Mouse (Mus musculus): Measurements from ENCODE around the gene Limk1. TPM values are rescaled to one million over a fixed set of nuclear protein-coding genes. Genes with fewer than 3 reads are reported as not detected.
"Not testable (repeated sequence)": the region's sequence is repeated elsewhere in the genome, so short reads cannot be mapped to it uniquely, and the experiment has no call there.

Gene Limk1
- polyA plus RNA-seq, 1 experiment = 46.2 TPM

DNA sequence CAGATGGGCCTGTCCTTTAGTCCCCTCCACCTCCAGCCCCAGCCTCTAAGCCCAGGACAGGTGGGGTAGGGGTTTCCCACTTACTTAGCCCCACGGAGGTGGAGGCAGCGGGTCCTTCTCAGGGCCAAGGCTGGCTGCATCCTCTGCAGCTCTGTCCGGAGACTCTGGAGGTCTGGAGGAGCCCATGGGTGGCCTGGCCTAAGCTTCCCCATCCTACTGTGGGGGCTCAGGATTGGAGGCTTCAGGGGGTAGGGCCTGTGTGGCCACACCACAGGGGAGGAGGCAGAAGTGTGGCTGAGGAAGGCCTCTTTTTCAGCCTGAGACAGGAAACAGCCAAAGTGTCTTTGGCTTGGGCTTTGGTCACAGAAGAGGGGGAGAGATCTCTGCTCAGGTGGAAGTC, 10.4 kb downstream of the Limk1 start:
- no peak for DNase-seq (ENCODE audit: extremely low spot score in 1 of 2, low spot score in 1 of 2)

- DNase-seq (ENCODE audit: extremely low spot score in 1 of 2, low spot score in 1 of 2) = no peak
These were observed 10.9 kb downstream of the Limk1 start for GRCm38 (mm10) chr5:134677491-134677890.

- DNase-seq (ENCODE audit: extremely low spot score in 1 of 2, low spot score in 1 of 2) = peak in 1 of 2 experiments; percentile 58
These were observed 12.2 kb downstream of the Limk1 start for GRCm38 (mm10) chr5:134675956-134676759.

- DNase-seq (ENCODE audit: extremely low spot score in 1 of 2, low spot score in 1 of 2) = no peak
These were observed 13.4 kb downstream of the Limk1 start for GRCm38 (mm10) chr5:134674977-134675376.

DNA sequence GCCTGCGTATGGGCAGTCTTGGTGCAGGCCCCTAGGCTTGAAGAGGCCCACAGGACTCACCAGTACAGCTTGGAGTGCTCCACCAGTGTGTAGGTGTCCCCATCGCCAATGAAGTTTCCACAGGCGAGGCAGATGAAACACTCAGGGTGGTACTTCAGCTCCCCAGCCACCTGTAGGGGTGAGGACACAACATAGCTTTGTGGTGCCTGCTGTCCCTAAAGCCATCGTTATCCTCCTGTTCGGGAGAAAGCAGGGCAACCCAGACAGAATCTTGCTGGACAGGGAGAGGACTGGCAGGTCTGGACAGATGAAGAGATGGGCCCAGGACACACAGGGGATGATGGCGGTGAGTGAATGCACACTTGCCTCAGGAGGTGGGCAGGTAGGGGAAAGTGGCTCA, 15.8 kb downstream of the Limk1 start:
- DNase-seq (ENCODE audit: extremely low spot score in 1 of 2, low spot score in 1 of 2) = no peak

DNA sequence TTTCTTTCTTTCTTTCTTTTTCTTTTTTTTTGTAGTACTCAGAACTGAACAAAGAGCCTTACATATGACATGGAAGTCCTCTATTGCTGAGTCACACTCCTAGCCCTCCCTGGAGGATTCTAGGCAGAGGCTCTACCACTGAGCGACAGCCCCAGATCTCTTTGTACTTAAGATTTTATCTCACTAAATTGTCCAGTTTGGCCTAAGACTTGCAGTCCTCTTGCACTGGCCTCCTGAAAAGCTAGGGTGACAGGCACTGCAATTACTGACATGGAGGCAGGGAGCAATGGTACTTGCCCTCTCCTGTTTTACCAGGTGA, 16.2 kb downstream of the Limk1 start:
- no peak for DNase-seq (ENCODE audit: extremely low spot score in 1 of 2, low spot score in 1 of 2)

GRCm38 (mm10) chr5:134671335-134672197, 16.8 kb downstream of the Limk1 start:
- DNase-seq (ENCODE audit: extremely low spot score in 1 of 2, low spot score in 1 of 2) = no peak

DNA sequence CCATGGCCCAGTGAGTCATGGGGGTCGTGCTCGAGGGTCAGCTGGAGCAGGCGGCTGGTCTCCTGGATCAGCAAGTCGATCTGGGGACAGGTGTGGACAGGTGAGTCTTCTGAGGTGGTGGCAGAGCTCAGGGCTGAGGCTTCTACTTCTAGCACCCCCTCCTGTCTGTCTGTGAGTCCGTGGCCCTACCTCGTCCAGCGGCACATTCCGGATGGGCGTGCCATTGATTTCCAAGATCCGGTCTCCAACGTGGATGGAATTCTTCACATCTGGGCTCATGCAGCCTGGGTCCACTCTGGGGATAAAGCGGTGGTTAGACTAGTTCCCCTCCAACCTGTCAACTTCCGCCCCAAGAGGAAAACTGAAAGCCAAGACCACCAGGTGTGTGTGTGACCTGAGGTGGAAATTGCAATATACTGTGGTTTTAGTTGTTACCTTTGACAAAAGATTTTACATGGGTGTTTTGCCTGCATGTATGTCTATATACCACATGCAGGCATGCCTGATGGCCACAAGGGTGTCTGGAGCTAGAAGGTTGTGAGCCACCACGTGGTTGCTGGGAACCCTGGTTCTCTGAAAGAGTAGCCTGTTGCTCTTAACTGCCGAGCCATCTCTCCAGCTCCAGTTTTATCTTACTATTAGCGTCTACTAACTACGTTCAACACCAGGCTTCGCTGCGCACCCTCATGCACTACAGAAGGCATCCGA, 19.2 kb downstream of the Limk1 start:
- DNase-seq (ENCODE audit: extremely low spot score in 1 of 2, low spot score in 1 of 2) = no peak

DNA sequence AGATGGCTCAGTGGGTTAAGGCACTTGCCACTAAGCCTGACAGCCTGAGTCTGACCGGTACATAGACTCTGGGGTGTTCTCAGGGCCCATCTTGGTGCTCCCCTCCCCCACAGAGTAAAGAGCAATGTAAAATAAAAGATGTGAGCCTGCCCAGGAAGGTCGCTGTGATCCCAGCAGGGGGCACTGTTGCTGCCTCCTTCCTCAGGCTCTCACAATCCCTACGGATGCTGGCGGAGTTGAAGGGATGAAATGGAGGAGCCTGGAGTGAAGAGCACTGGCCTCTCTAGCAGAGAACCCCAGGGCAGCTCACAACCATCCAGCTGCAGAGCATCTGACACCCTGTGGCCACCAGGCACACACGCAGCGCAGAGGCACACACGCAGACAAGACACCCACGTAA, 19.9 kb downstream of the Limk1 start:
- DNase-seq (ENCODE audit: extremely low spot score in 1 of 2, low spot score in 1 of 2) = peak in 1 of 2 experiments; percentile 57

DNA sequence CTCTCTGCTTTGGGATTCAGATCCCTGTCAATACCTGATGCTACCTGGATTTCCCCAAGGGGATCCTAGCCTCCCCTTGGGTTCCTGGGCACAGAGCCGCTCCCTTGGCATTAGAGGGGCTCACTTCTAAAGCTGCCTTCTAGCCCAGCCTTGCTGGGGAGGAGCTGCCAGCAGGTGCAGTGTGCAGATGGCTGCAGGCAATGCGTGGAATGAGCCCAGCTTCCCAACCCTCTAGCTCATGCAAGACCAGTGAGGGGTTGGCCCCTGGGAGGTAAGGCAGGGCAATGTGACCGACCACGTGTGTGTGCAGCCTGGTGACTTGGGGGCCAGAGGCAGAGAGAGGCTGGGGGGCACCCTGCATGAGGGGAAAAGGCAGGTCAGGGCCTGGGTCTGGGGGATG, 31.7 kb downstream of the Limk1 start:
- no peak for DNase-seq (ENCODE audit: extremely low spot score in 1 of 2, low spot score in 1 of 2)

- no peak for DNase-seq (ENCODE audit: extremely low spot score in 1 of 2, low spot score in 1 of 2)
These were observed 36.4 kb downstream of the Limk1 start for GRCm38 (mm10) chr5:134652015-134652414.

GRCm38 (mm10) chr5:134650926-134651325, 37.5 kb downstream of the Limk1 start:
- DNase-seq (ENCODE audit: extremely low spot score in 1 of 2, low spot score in 1 of 2) = peak in 1 of 2 experiments; percentile 49

DNA sequence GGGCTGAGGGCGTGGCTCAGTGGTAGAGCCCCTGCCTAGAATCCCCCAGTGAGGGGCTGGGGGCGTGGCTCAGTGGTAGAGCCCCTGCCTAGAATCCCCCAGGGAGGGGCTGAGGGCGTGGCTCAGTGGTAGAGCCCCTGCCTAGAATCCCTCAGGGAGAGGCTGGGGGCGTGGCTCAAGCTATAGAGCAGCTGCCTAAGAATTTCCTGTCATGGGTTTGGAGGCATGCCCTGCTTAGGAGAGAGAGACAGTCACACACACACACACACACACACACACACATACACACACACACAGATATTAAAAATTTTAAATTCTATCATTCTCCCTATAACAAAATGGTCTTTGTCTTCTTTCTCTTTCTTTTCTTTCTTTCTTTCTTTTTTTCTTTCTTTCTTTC, 39.4 kb downstream of the Limk1 start:
- DNase-seq (ENCODE audit: extremely low spot score in 1 of 2, low spot score in 1 of 2) = not testable (repeated sequence)

DNA sequence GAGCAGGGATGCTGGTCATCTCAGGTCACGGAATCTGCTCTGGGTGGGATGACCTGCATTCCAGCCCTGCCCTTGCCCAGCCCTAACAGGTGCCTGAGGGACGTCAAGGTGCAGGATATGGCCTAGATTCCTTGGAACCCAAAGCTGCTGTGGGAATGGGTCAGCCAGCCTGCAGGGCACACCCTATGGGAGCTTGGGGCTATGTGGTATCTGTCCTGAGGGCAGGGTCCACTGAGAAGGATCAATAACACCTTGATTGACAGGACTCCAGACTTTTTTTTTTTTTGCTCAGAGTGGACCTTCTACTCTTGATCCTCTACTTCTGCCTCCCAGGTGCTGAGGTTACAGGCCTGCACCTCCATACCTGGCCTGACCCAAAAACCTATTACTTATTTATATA, 41.0 kb downstream of the Limk1 start:
- no peak for DNase-seq (ENCODE audit: extremely low spot score in 1 of 2, low spot score in 1 of 2)

- no peak for DNase-seq (ENCODE audit: extremely low spot score in 1 of 2, low spot score in 1 of 2)
These were observed 41.9 kb downstream of the Limk1 start for GRCm38 (mm10) chr5:134646461-134646860.

GRCm38 (mm10) chr5:134644643-134645118, 43.7 kb downstream of the Limk1 start:
- no peak for DNase-seq (ENCODE audit: extremely low spot score in 1 of 2, low spot score in 1 of 2)

DNA sequence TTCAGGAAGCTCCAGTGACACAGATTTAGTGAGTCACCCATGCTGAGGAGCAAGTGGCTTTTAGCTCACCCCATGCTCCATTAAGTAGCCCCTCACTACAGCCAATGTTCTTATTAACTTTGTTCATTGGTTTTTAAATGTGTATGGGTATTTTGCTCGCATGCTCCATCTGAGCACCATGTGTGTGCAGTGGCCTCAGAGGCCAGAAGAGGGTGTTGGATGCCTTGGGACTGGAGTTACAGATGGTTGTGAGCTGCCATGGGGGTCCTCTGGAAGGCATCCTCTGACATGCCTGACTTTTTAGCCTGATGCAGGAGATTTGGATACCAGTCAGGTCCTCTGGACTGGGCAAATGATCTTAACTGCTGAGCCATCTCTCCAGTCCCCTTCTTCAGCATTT, 44.3 kb downstream of the Limk1 start:
- no peak for DNase-seq (ENCODE audit: extremely low spot score in 1 of 2, low spot score in 1 of 2)

DNA sequence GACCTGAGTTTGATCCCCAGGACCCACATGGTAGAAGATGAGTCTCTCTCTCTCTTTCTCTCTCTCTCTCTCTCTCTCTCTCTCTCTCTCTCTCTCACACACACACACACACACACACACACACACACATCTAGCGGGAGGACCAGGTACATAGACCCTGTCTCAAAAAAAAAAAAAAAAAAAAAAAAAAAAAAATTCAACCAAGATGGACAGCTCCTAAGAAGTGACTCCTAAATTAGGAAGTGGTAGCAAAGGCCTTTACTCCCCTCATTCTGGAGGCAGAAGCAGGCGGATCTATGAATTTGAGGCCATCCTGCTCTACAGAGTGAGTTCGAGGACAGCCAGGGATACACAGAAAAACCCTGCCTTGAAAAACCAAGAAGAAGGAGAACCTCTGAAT, 48.0 kb downstream of the Limk1 start:
- DNase-seq (ENCODE audit: extremely low spot score in 1 of 2, low spot score in 1 of 2) = no peak

GRCm38 (mm10) chr5:134639269-134639682, 49.1 kb downstream of the Limk1 start, which contains the start of gene Eif4h:
Gene Eif4h, minus strand, starts transcription at chr5:134639490.
- DNase-seq (ENCODE audit: extremely low spot score in 1 of 2, low spot score in 1 of 2) = peak; percentile 88 to 98

DNA sequence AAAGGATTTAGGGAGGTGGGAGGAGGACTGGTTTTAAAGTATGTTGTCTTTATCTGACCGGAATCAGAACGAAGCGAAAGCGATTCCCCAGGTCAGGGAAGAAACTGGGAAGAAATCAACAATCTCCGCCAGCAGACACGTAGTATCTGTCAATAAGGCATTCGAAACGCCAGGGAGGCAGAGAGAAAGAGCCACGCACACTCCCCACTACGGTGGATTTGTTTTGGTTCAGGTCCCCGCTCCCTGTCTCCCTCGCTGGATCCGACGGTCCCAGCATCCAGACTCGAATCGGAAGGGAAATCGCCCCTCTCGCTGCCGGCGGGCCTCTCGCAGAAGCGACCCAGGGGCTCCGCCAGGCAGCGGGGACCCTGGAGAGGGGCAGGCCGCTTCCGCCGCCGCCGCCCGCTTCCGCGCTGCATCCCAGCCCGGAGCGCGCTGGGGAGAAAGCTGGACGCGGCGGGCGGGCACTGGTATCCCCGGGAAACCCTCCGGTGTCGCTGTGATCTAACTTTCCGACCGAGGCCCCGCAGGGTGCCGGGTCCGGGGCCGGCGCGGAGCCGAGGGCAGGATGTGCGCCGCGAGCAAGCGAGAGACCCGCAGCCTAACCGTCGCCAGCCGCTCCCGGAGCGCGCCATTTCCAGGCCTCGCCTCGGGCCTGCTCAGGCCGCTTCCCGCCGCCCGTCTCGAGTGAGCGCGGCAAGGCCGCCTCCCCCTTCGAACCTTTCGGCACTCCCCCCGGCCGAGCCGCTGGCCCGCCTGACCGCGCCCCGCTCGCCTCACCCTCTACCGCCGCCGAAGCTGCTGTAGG, 49.7 kb downstream of the Limk1 start:
- no peak for DNase-seq (ENCODE audit: extremely low spot score in 1 of 2, low spot score in 1 of 2)

Data from frontal cortex, adult 2 months (tissue).